In genomic region chr2:125295526-125295925, GRCm38 (mm10) we compare ENCODE assay signal across 23 mouse cellular contexts.
"Had no signal": no experiment of that assay in that cellular context is flagged by ENCODE, and none has a peak within 500 bp of the region (broad histone marks: within the 10 kb centered on the region; RNA-seq: fewer than 3 reads in every experiment).

No protein-coding gene starts in this region.

- H3K4me1 ChIP-seq: hindbrain, embryonic 12.5 days; intestine, embryonic 15.5 days had no signal

- H3K9ac ChIP-seq: heart, embryonic 12.5 days; hindbrain, embryonic 12.5 days; hindbrain, embryonic 14.5 days; intestine, embryonic 15.5 days; limb, embryonic 13.5 days had no signal

- H3K9me3 ChIP-seq: heart, embryonic 10.5 days; heart, embryonic 12.5 days; hindbrain, embryonic 10.5 days; hindbrain, embryonic 12.5 days; intestine, embryonic 15.5 days; limb, embryonic 13.5 days had no signal

- DNase-seq: gastrocnemius, adult 2 months; gastrocnemius, postnatal 10 days; gastrocnemius, postnatal 25 days; heart, adult 18-20 months; heart, postnatal 10 days; heart, postnatal 4 days; kidney, adult 18-20 months; kidney, adult 8-10 months; kidney, postnatal 10 days; kidney, postnatal 25 days; kidney, postnatal 4 days had no signal

- H3K4me3 ChIP-seq: gastrocnemius, adult 2 months; heart, embryonic 10.5 days; heart, embryonic 12.5 days; hindbrain, embryonic 10.5 days; hindbrain, embryonic 12.5 days; intestine, embryonic 15.5 days; layer of hippocampus, adult 2 months; left cerebral cortex, adult 2 months; limb, embryonic 13.5 days had no signal

- ATAC-seq: hindbrain, embryonic 16.5 days; inflammation-experienced regulatory T-cells, adult 6 months; intestine, embryonic 15.5 days; intestine, postnatal 0 days had no signal

- H3K27ac ChIP-seq: heart, embryonic 10.5 days; hindbrain, embryonic 10.5 days; hindbrain, embryonic 12.5 days; hindbrain, embryonic 14.5 days; intestine, embryonic 15.5 days; layer of hippocampus, adult 2 months; left cerebral cortex, adult 2 months; limb, embryonic 13.5 days had no signal

- H3K4me2 ChIP-seq: heart, embryonic 12.5 days; hindbrain, embryonic 12.5 days; hindbrain, embryonic 14.5 days; intestine, embryonic 15.5 days; limb, embryonic 13.5 days had no signal

- H3K36me3 ChIP-seq: hindbrain, embryonic 10.5 days; hindbrain, embryonic 12.5 days; intestine, embryonic 15.5 days had no signal

- H3K27me3 ChIP-seq: heart, embryonic 12.5 days; hindbrain, embryonic 12.5 days; intestine, embryonic 15.5 days; limb, embryonic 13.5 days had no signal
